Mouse (Mus musculus): Measurements from ENCODE around the gene Rnaseh2a. TPM values are rescaled to one million over a fixed set of nuclear protein-coding genes. Genes with fewer than 3 reads are reported as not detected.

Rnaseh2a gene
- total and polyA plus RNA-seq, 2 experiments from 2014 or later, result 57.3 to 57.9 TPM

GRCm38 (mm10) chr8:84982499-84983011, 13.0 kb upstream of the Rnaseh2a start:
- Histone ChIP-seq H3K9ac (replicated peaks; ENCODE audit: low read depth, low read length) (no peak overlapping the region), H3K4me1 (ENCODE audit: control insufficient read depth, insufficient read depth) (peaks cover 43% of the 10 kb centered on the region), H3K9me3 (replicated peaks; ENCODE audit: control insufficient read depth, low read length) (no peaks in the 10 kb centered on the region), H3K4me2 (ENCODE audit: low read depth, low read length) (no peak overlapping the region), H3K27ac (ENCODE audit: low read depth) (0 out of 2 replicates have a peak overlapping the region, but pooled peaks have one; percentile 36), H3K36me3 (replicated peaks; ENCODE audit: control insufficient read depth, insufficient read depth, low read length) (no peaks in the 10 kb centered on the region), H3K4me3 (ENCODE audit: low read depth, low read length) (no peak overlapping the region), H3K27me3 (ENCODE audit: control insufficient read depth, insufficient read depth, low read length) (no peaks in the 10 kb centered on the region)
- WGBS, result 57% methylated on average over 3 of the region's 3 CpGs
- no peak for DNase-seq (ENCODE audit: low spot score)
- no peak for TF ChIP-seq EP300 (IDR thresholded peaks at IDR 0.05; ENCODE audit: low read depth)
- TF ChIP-seq CTCF (IDR thresholded peaks at IDR 0.05; ENCODE audit: low read depth), result no peak
- ATAC-seq (ENCODE audit: insufficient read depth, low read depth), result no peak

DNA sequence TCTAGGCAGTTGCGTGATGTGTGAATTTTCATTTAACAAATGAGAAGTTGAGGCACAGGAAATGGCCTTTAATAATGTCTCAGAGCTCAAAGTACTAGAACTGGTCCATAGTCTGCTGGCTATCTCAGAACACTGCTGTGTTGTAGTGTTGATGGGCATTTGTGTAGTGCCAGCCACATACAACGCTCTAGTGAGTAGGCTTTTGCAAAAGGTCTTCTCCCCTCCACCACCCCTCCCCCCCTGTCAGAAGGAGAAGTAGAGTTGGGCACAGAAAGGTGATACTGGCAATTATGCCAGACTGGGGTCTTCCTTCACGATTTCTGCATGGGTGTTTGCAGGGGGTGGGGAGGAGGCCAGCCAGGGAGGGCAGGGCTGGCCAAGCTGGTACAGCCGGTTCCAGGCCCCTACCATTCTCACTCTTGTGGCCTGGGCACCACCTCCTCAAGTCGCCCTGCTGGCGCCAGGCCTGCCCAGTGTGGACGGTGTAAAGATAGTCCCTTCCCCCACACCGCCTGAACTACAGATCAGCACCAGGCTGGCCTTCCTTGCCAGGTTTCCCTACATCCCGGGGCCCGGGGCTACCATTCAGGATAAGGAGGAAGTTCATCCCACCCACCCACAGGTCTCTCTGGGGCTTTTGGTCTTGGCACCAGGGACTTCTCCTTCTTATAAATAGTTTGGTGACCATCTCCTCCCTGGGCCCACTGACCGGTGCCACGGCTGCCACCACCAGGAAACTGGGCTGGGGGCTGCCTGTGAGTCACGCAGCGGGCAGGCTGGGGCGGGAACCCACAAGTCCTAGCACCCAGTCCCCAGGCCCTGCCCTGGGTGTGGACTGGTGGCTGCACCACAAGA, 12.3 kb upstream of the Rnaseh2a start:
- H3K9me3 ChIP-seq (replicated peaks; ENCODE audit: control insufficient read depth, low read length), result no peaks in the 10 kb centered on the region
- H3K4me3 ChIP-seq (ENCODE audit: low read depth, low read length), result no peak overlapping the region
- ATAC-seq (ENCODE audit: insufficient read depth, low read depth), result no peak
- TF ChIP-seq CTCF (IDR thresholded peaks at IDR 0.05; ENCODE audit: low read depth), result no peak
- TF ChIP-seq EP300 (IDR thresholded peaks at IDR 0.05; ENCODE audit: low read depth), result no peak
- peaks cover 43% of the 10 kb centered on the region for H3K4me1 ChIP-seq (ENCODE audit: control insufficient read depth, insufficient read depth)
- no peaks in the 10 kb centered on the region for H3K36me3 ChIP-seq (replicated peaks; ENCODE audit: control insufficient read depth, insufficient read depth, low read length)
- H3K27ac ChIP-seq (ENCODE audit: low read depth), result peak overlapping the region; percentile 92; the same call in 1 of the 2 replicates
- no peaks in the 10 kb centered on the region for H3K27me3 ChIP-seq (ENCODE audit: control insufficient read depth, insufficient read depth, low read length)
- DNase-seq (ENCODE audit: low spot score), result no peak
- no peak overlapping the region for H3K9ac ChIP-seq (replicated peaks; ENCODE audit: low read depth, low read length)
- WGBS, result 74% methylated on average over 12 of the region's 15 CpGs
- no peak overlapping the region for H3K4me2 ChIP-seq (ENCODE audit: low read depth, low read length)

GRCm38 (mm10) chr8:84980622-84981358, 11.2 kb upstream of the Rnaseh2a start:
- no peak for ATAC-seq (ENCODE audit: insufficient read depth, low read depth)
- H3K4me1 ChIP-seq (ENCODE audit: control insufficient read depth, insufficient read depth), result peaks cover 45% of the 10 kb centered on the region
- H3K9me3 ChIP-seq (replicated peaks; ENCODE audit: control insufficient read depth, low read length), result no peaks in the 10 kb centered on the region
- 21% methylated on average over 11 of the region's 11 CpGs for WGBS
- peak overlapping the region; percentile 92 for H3K27ac ChIP-seq (ENCODE audit: low read depth)
- H3K27me3 ChIP-seq (ENCODE audit: control insufficient read depth, insufficient read depth, low read length), result no peaks in the 10 kb centered on the region
- peak overlapping the region; percentile 92 for H3K4me2 ChIP-seq (ENCODE audit: low read depth, low read length)
- peak overlapping the region; percentile 63 for H3K4me3 ChIP-seq (ENCODE audit: low read depth, low read length)
- no peaks in the 10 kb centered on the region for H3K36me3 ChIP-seq (replicated peaks; ENCODE audit: control insufficient read depth, insufficient read depth, low read length)
- no peak for TF ChIP-seq EP300 (IDR thresholded peaks at IDR 0.05; ENCODE audit: low read depth)
- TF ChIP-seq CTCF (IDR thresholded peaks at IDR 0.05; ENCODE audit: low read depth), result no peak
- H3K9ac ChIP-seq (replicated peaks; ENCODE audit: low read depth, low read length), result no peak overlapping the region
- DNase-seq (ENCODE audit: low spot score), result peak; percentile 49

GRCm38 (mm10) chr8:84979599-84980421, 10.2 kb upstream of the Rnaseh2a start:
- ATAC-seq (ENCODE audit: insufficient read depth, low read depth) (peak; percentile 33), DNase-seq (ENCODE audit: low spot score) (peak; percentile 90)
- Histone ChIP-seq H3K27ac (ENCODE audit: low read depth) (peak overlapping the region; percentile 92), H3K36me3 (replicated peaks; ENCODE audit: control insufficient read depth, insufficient read depth, low read length) (no peaks in the 10 kb centered on the region), H3K4me1 (ENCODE audit: control insufficient read depth, insufficient read depth) (peaks cover 36% of the 10 kb centered on the region), H3K4me2 (ENCODE audit: low read depth, low read length) (peak overlapping the region; percentile 92), H3K4me3 (ENCODE audit: low read depth, low read length) (peak overlapping the region; percentile 63), H3K9me3 (replicated peaks; ENCODE audit: control insufficient read depth, low read length) (no peaks in the 10 kb centered on the region), H3K9ac (replicated peaks; ENCODE audit: low read depth, low read length) (peak overlapping the region; percentile 56), H3K27me3 (ENCODE audit: control insufficient read depth, insufficient read depth, low read length) (no peaks in the 10 kb centered on the region)
- TF ChIP-seq EP300 (IDR thresholded peaks at IDR 0.05; ENCODE audit: low read depth) (0 out of 2 replicates have a peak, but pooled peaks have one; percentile 49), CTCF (IDR thresholded peaks at IDR 0.05; ENCODE audit: low read depth) (no peak)
- WGBS, result 4% methylated on average over 39 of the region's 42 CpGs

Data from heart, postnatal 0 days (tissue).